Mouse (Mus musculus) hindbrain, embryonic 12.5 days (tissue): ENCODE measurements around the gene Pnpla5. TPM values are rescaled to one million over a fixed set of nuclear protein-coding genes. Genes with fewer than 3 reads are reported as not detected.
A peak's percentile ranks its signal among the peaks of the same experiment; 100 is the strongest.
"Not testable (repeated sequence)": the region's sequence is repeated elsewhere in the genome, so short reads cannot be mapped to it uniquely, and the experiment has no call there.

ENCODE experiments used
- ATAC-seq: fragments of 200-750 bp; cut with Nextera tagmentation; 2 replicates; pipeline ENCODE4 v1.8.0; 2017; ENCODE audit warnings: moderate TSS enrichment; ENCODE audit not compliant: low FRiP score
- H3K27ac ChIP-seq: fragments of 300-500 bp; sonication (generic); 2 replicates; pipeline ENCODE4 v1.5.1; 2016; ENCODE audit warnings: mild to moderate bottlenecking
- H3K27me3 ChIP-seq: fragments of 300-500 bp; sonication (generic); 2 replicates; pipeline ENCODE4 v1.6.1; 2016; ENCODE audit warnings: mild to moderate bottlenecking
- H3K36me3 ChIP-seq: fragments of 300-500 bp; sonication (generic); 2 replicates; pipeline ENCODE4 v1.6.1; 2016; ENCODE audit warnings: mild to moderate bottlenecking
- H3K4me1 ChIP-seq: fragments of 300-500 bp; sonication (generic); 2 replicates; pipeline ENCODE4 v1.6.1; 2016
- H3K4me2 ChIP-seq: fragments of 300-500 bp; sonication (generic); replicated peaks from 2 replicates; pipeline ENCODE4 v1.6.1; 2016; ENCODE audit warnings: mild to moderate bottlenecking
- H3K4me3 ChIP-seq: fragments of 300-500 bp; sonication (generic); 2 replicates; pipeline ENCODE4 v1.5.1; 2016; ENCODE audit warnings: mild to moderate bottlenecking
- H3K9ac ChIP-seq: fragments of 300-500 bp; sonication (generic); 2 replicates; pipeline ENCODE4 v1.6.1; 2016; ENCODE audit warnings: mild to moderate bottlenecking, moderate library complexity
- H3K9me3 ChIP-seq: fragments of 300-500 bp; sonication (generic); replicated peaks from 2 replicates; pipeline ENCODE4 v1.6.1; 2016; ENCODE audit warnings: mild to moderate bottlenecking
- WGBS: fragments of 180-500 bp; shearing (Covaris S2); methylation state at CpG from one replicate; pipeline ENCODE4 v1.1.7; 2016; 5-methylcytosine and 5-hydroxymethylcytosine counted together
- polyA plus RNA-seq: library from polyadenylated mRNA; unstranded; fragments of >200 nt; fragmentation: Nextera tagmentation; extraction: Ambion mirVana; gene quantifications from 2 replicates; pipeline ENCODE4 v1.2.1, GENCODE M21; 2016

The Pnpla5 gene
- polyA plus RNA-seq = not detected in 2 replicates

DNA sequence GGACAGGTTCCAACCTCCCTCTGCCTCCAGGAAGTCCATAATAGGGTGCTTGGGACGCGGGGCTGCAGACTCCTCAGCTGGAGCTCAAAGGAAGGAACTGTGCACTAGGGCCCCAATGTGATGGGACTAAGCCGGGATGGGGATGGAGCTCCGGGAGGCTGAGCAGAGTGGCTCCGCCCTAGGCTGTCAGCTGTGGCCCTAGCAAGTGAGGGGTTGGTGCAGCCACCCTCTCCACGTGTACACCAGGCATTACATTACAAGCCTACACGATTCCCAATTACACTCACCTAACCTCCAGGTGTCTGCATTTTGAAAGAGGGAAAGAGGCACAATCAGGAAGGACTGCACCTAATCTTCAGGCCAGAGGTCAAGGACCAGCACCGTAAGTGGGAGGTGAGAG lies at the start of gene Pnpla5:
Gene Pnpla5 (minus strand): TSS at position 101 of the 400 bp plus-strand sequence.
- no peak for ATAC-seq
- no peaks in the 10 kb centered on the region for H3K36me3 ChIP-seq
- H3K4me3 ChIP-seq = no peak within 1 kb of the TSS
- H3K9ac ChIP-seq = no peak within 1 kb of the TSS
- H3K27me3 ChIP-seq = no peaks in the 10 kb centered on the region
- no peak within 1 kb of the TSS for H3K4me2 ChIP-seq
- H3K27ac ChIP-seq = no peak within 1 kb of the TSS
- no peaks in the 10 kb centered on the region for H3K4me1 ChIP-seq
- 77% methylated on average over 8 of the region's 8 CpGs for WGBS
- H3K9me3 ChIP-seq = no peaks in the 10 kb centered on the region

DNA sequence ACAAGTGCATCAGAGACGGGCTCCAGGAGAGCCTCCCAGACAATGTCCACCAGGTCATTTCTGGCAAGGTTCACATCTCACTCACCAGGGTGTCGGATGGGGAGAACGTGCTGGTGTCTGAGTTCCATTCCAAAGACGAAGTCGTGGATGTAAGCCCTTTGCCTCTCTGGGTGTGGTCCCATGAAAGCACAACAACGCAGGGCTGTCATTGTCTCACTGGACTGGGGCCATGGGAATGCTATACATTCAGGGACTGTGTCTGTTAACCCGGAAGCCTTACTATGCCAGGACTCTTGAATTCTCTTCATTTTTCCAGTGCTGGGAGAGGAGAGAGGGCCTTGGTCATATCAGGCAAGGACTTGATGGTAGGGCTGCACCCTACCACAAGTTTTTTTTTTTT lies 48.2 kb upstream of the Pnpla5 start:
- Histone ChIP-seq H3K36me3 (no peaks in the 10 kb centered on the region), H3K4me1 (peaks cover 13% of the 10 kb centered on the region), H3K9ac (no peak overlapping the region), H3K27ac (no peak overlapping the region), H3K4me2 (no peak overlapping the region), H3K9me3 (no peaks in the 10 kb centered on the region), H3K27me3 (peaks cover 15% of the 10 kb centered on the region), H3K4me3 (no peak overlapping the region)
- WGBS = 86% methylated on average over 7 of the region's 7 CpGs
- ATAC-seq = no peak

DNA sequence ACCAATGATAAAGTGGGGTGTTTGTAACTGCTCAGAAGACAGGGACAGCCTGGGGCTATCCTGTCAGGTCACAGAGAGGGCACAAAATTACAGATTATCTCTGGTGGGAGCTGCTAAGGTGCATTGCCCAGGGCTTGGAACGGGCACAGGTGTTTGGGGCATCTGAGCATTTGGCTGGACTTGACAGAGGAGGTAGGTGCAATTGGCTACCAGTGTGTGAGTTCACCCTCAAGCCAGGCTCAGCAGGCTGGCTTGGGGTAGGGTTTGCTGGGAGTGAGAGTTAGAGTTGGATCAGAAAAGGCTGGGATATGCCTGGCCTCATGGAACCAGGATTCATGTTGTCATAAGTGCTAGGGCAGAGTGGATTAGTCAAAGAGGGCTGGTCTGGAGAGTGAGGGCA lies 46.5 kb upstream of the Pnpla5 start:
- ATAC-seq = no peak
- H3K27ac ChIP-seq = no peak overlapping the region

DNA sequence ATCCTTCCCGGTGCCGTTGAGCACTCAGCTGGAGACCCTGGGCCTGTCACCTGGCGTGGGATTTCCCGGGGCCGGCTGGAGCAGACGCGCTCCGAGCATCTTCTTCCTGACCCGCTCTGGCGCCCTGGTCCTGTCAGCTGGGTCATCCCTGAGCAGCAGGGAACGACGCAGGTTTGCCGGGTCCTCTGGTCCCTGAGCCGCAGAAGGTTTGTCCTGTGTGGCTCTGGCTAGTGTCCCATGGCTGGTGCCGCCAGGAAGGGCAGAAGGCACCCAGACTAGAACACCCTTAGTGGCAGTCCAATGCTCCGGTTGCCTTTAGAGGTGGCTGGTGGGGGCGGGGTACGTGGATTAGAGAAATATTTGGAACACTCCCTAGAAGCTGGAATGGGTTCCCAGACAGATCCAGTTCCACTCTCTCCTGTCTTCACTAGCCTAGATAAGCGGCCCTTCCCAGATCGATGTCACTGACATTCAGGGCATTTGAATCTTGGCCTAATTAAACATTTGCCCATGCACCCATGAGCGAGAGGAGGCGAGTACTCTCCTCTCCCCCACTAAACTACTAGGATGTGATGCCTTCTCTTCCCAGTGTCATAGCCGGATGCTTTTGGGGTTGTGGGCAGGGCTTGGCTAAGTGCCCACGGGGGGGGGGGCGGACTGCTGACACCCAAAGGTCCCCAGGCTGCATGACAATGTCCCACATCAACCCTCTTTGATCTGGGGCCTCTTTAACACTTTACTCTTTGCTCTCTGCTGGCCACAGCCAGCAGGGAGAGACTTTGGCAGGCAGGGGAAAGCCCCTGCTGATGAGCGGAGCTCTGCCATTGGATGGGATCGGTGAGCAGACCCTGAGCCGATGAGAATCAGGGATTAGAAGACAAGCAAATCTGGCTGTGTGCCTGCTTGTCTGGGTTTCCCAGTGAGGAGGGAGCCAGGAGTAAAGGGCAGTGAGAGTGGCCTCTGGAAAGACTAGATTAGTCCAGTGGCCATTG lies 45.5 kb upstream of the Pnpla5 start:
- no peaks in the 10 kb centered on the region for H3K9me3 ChIP-seq
- H3K4me2 ChIP-seq = peak overlapping the region; percentile 98
- H3K9ac ChIP-seq = peak overlapping the region; percentile 69
- H3K4me3 ChIP-seq = peak overlapping the region; percentile 56
- peaks cover 15% of the 10 kb centered on the region for H3K27me3 ChIP-seq
- ATAC-seq = peak; percentile 65
- peaks cover 13% of the 10 kb centered on the region for H3K4me1 ChIP-seq
- 2% methylated on average over 28 of the region's 28 CpGs for WGBS
- no peak overlapping the region for H3K27ac ChIP-seq
- H3K36me3 ChIP-seq = no peaks in the 10 kb centered on the region

More for the DNA sequence above, 46.5 kb upstream of the Pnpla5 start:
- Histone ChIP-seq H3K4me2 (0 out of 2 replicates have a peak overlapping the region, but pooled peaks have one; percentile 98), H3K4me1 (peaks cover 13% of the 10 kb centered on the region), H3K27me3 (peaks cover 15% of the 10 kb centered on the region), H3K4me3 (no peak overlapping the region), H3K36me3 (no peaks in the 10 kb centered on the region), H3K9me3 (no peaks in the 10 kb centered on the region), H3K9ac (no peak overlapping the region)
- WGBS = 60% methylated on average over 1 of the region's 1 CpGs

DNA sequence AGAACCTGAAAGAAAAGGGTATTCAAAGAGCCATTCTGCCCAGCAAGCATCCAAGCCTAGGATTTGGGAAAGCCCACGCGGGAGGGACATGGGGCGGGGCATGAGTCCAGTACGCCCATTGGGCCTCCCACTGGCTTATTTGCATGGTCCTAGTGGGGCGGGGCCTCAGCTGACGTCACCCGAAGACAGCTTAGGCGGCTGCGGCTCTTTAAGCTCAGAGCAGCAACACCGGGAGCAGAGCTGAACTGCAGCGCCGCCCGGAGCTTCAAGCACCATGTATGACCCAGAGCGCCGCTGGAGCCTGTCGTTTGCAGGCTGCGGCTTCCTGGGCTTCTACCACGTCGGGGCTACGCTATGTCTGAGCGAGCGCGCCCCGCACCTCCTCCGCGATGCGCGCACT lies 44.6 kb upstream of the Pnpla5 start, which contains the start of gene Pnpla3:
Gene Pnpla3 (plus strand): TSS at position 238 of the 400 bp plus-strand sequence.
- 0% methylated on average over 28 of the region's 28 CpGs for WGBS
- peak within 1 kb of the TSS; percentile 49 for H3K27ac ChIP-seq

DNA sequence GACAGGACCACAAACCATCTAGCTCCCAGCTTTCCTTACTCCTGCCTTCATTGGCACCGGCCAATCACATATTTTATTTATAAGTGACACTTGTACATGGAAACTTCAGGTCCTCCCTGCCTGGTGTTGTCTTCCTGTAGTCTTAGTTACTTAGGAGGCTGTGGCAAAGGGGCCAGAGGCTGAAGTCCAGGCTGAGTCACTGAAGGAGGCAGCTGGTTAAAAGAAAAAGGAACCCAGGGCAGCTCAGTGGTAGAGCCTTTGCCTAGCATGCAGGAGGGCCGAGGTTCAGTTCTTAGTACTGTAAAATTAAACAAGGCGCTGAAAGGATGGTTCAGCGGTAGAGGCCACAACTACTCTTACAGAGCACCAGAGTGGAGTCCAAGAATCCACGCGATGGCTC lies 43.8 kb upstream of the Pnpla5 start:
- no peaks in the 10 kb centered on the region for H3K36me3 ChIP-seq
- 71% methylated on average over 6 of the region's 6 CpGs for WGBS
- ATAC-seq = no peak
- H3K27ac ChIP-seq = no peak overlapping the region
- peaks cover 13% of the 10 kb centered on the region for H3K4me1 ChIP-seq
- H3K27me3 ChIP-seq = peaks cover 15% of the 10 kb centered on the region
- H3K9me3 ChIP-seq = no peaks in the 10 kb centered on the region
- H3K4me2 ChIP-seq = peak overlapping the region; percentile 98; the same call in 1 of the 2 replicates
- no peak overlapping the region for H3K4me3 ChIP-seq
- H3K9ac ChIP-seq = no peak overlapping the region

More for the DNA sequence above, 44.6 kb upstream of the Pnpla5 start, which contains the start of gene Pnpla3:
- peak within 1 kb of the TSS; percentile 98 for H3K4me2 ChIP-seq
- ATAC-seq = peak; percentile 97
- peaks cover 13% of the 10 kb centered on the region for H3K4me1 ChIP-seq
- no peaks in the 10 kb centered on the region for H3K36me3 ChIP-seq
- H3K4me3 ChIP-seq = peak within 1 kb of the TSS; percentile 56
- peak within 1 kb of the TSS; percentile 69 for H3K9ac ChIP-seq
- H3K27me3 ChIP-seq = peaks cover 15% of the 10 kb centered on the region
- H3K9me3 ChIP-seq = no peaks in the 10 kb centered on the region

DNA sequence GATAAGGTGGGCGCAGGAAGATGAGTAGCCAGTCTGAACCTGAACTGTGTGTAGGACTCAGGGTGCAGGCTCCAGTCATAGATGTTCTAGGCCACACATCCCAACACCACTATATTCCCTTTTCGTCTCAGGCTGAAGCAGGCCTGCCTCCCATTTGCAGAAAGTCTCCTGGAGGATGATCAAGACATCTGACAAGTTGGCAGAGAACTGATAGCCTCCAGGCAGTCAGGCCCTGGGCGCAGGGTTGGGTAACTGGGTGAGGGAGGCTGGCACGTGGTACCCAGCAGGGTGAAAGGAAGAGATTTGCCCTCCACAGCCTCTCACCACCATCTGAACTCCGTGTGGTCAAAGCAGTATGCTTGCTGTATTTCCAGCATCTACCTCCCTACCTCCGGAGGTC lies 38.9 kb upstream of the Pnpla5 start:
- H3K4me2 ChIP-seq = no peak overlapping the region
- 85% methylated on average over 6 of the region's 6 CpGs for WGBS
- no peaks in the 10 kb centered on the region for H3K36me3 ChIP-seq
- no peaks in the 10 kb centered on the region for H3K9me3 ChIP-seq
- no peaks in the 10 kb centered on the region for H3K27me3 ChIP-seq
- no peak overlapping the region for H3K9ac ChIP-seq
- no peak overlapping the region for H3K27ac ChIP-seq
- ATAC-seq = no peak
- 0 out of 2 replicates have a peak, but pooled peaks cover under 1% of the 10 kb centered on the region for H3K4me1 ChIP-seq
- no peak overlapping the region for H3K4me3 ChIP-seq

DNA sequence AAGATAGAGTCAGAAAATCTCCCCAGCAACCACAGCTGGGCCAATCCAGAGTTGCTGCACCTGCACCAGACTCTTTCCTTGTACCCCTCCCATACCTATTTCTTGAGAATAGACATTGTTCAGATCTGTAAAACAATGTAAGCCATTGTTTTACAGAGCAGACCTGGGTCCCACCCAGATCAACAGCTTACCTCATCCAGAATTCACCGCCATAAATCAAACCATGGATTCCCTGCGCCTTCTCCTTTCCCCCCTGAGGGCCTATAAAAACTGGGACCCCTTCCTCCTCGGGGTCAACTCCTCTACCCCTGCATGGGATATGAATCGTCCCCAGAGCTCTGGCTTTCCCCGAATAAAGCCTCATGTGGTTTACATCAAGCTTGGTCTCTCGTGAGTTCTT lies 34.6 kb upstream of the Pnpla5 start:
- H3K4me2 ChIP-seq, H3K27me3 ChIP-seq, H3K27ac ChIP-seq, H3K36me3 ChIP-seq, ATAC-seq, H3K4me3 ChIP-seq, H3K9me3 ChIP-seq, H3K4me1 ChIP-seq, H3K9ac ChIP-seq: not testable (repeated sequence)
- 86% methylated on average over 6 of the region's 6 CpGs for WGBS

DNA sequence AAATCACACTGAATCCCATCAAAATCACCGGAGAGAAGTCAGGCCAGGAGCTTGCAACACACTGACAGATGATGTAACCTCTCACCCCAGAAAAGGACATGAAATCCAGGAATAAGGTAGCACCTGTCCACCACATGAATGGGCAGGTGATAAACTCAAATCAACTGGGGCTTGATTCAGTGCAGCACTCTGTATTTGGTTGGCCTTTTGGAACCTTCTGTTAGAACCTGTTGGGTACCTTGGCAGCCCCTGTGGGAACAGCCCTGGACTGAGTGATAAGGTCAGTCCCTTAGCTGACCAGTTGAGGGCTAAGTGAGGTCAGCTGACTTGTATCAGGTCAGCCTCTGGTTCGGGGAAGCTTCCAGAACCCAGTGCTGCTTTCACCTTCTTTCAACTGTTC lies 33.2 kb upstream of the Pnpla5 start:
- Histone ChIP-seq H3K36me3 (no peaks in the 10 kb centered on the region), H3K4me2 (no peak overlapping the region), H3K27ac (no peak overlapping the region), H3K4me3 (no peak overlapping the region), H3K9me3 (no peaks in the 10 kb centered on the region), H3K27me3 (no peaks in the 10 kb centered on the region), H3K9ac (no peak overlapping the region), H3K4me1 (no peaks in the 10 kb centered on the region)
- 89% methylated on average over 2 of the region's 2 CpGs for WGBS
- no peak for ATAC-seq

DNA sequence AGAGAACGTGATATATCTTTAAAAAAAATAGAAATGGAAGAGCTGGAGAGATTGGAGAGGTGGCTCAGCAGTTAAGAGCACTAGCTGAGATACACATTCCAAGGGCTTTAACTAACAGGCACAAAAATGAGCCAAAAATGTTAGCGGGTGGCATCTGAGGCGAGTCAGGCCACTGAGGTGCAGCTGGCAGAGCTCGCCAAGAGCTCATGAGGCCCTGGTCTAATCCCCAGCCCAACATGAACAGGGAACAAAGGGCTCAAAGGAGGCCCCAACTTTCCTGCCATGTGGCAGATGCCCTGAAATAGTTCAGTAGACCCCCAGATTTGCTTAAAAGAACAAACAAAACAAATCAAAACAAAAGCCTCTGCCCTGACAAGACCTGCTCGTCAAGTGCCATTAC lies 18.0 kb upstream of the Pnpla5 start:
- ATAC-seq = no peak
- Histone ChIP-seq H3K9me3 (no peaks in the 10 kb centered on the region), H3K4me2 (no peak overlapping the region), H3K36me3 (no peaks in the 10 kb centered on the region), H3K27me3 (no peaks in the 10 kb centered on the region; the same call in 1 of the 2 replicates), H3K9ac (no peak overlapping the region), H3K4me3 (no peak overlapping the region), H3K4me1 (peaks cover 16% of the 10 kb centered on the region), H3K27ac (no peak overlapping the region)
- WGBS = 74% methylated on average over 5 of the region's 5 CpGs

DNA sequence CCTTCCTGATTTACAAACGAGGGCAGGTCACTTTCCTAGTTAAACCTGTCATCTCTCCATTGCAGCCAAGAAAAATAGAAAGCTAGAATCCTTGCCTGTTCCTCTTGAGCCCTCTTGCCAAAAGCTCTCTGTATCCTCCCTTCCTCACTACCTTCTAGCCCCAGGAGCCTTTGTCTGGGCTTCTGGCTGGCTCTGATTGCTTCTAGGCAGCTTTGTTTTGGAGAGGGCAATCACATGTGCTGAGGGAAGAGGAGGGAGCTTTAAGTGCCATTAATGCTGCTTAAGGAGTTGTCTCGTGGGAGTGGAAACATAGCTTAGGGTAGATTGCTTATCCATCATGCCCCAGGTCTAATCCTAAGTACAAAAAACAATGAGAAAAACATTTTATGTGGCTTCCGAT lies 17.1 kb upstream of the Pnpla5 start:
- H3K4me2 ChIP-seq = no peak overlapping the region
- H3K4me3 ChIP-seq = no peak overlapping the region
- ATAC-seq = no peak
- H3K4me1 ChIP-seq = peaks cover 16% of the 10 kb centered on the region
- no peak overlapping the region for H3K9ac ChIP-seq
- 64% methylated on average over 3 of the region's 3 CpGs for WGBS
- H3K27me3 ChIP-seq = no peaks in the 10 kb centered on the region; the same call in 1 of the 2 replicates
- no peaks in the 10 kb centered on the region for H3K36me3 ChIP-seq
- H3K27ac ChIP-seq = no peak overlapping the region
- H3K9me3 ChIP-seq = no peaks in the 10 kb centered on the region

DNA sequence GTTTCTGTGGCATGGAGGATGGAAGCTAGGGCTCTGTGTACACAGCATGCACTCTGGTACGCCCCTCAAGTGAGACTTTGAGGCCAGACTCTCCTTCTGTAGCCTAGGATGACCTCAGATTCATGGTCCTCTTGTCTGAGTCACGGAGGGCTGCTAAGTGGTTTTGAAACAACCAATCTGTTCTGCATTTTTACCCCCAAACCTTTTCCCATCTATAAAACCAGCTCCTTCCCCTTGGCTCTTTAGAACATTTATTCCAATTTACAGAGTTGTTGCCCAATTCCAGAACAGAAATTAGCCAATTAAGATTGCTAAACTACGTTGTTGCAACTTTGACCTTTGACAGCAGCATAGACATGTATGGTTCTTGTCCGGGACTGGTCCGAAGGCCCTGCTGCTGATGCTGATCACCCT lies 16.6 kb upstream of the Pnpla5 start:
- H3K9me3 ChIP-seq = no peaks in the 10 kb centered on the region
- no peak overlapping the region for H3K27ac ChIP-seq
- WGBS = 86% methylated on average over 5 of the region's 5 CpGs
- no peaks in the 10 kb centered on the region for H3K36me3 ChIP-seq
- ATAC-seq = no peak
- H3K27me3 ChIP-seq = no peaks in the 10 kb centered on the region
- no peak overlapping the region for H3K9ac ChIP-seq
- peaks cover 16% of the 10 kb centered on the region for H3K4me1 ChIP-seq
- H3K4me2 ChIP-seq = no peak overlapping the region
- H3K4me3 ChIP-seq = no peak overlapping the region
